Mouse (Mus musculus) ES-Bruce4 (cell line): ENCODE measurements around the gene Fam19a2. TPM values are rescaled to one million over a fixed set of nuclear protein-coding genes. Genes with fewer than 3 reads are reported as not detected.

Experiments
- H3K27ac ChIP-seq: 2 replicates; pipeline ENCODE4 v1.5.1; 2012; ENCODE audit warnings: low read length, inconsistent platforms; ENCODE audit not compliant: insufficient read depth
- H3K27me3 ChIP-seq: 2 replicates; pipeline ENCODE4 v1.6.1; 2012; ENCODE audit warnings: mild to moderate bottlenecking, low read length, inconsistent platforms; ENCODE audit not compliant: control insufficient read depth, poor library complexity, insufficient read depth, severe bottlenecking
- H3K36me3 ChIP-seq: 2 replicates; pipeline ENCODE4 v1.6.1; 2012; ENCODE audit warnings: inconsistent platforms, mild to moderate bottlenecking, low read length, moderate library complexity; ENCODE audit not compliant: control insufficient read depth, poor library complexity, insufficient read depth, severe bottlenecking
- H3K4me1 ChIP-seq: one replicate; pipeline ENCODE4 v1.8.1; 2011; ENCODE audit warnings: low read length; ENCODE audit not compliant: control insufficient read depth, insufficient read depth
- H3K4me3 ChIP-seq: 2 replicates; pipeline ENCODE4 v1.5.1; 2011; ENCODE audit warnings: low read depth, mild to moderate bottlenecking, low read length
- H3K9ac ChIP-seq: 2 replicates; pipeline ENCODE4 v1.6.1; 2012; ENCODE audit warnings: low read depth, mild to moderate bottlenecking, inconsistent platforms; ENCODE audit not compliant: poor library complexity, severe bottlenecking
- H3K9me3 ChIP-seq: replicated peaks from 2 replicates; pipeline ENCODE4 v1.6.1; 2012; ENCODE audit warnings: mild to moderate bottlenecking, low read length, inconsistent platforms; ENCODE audit not compliant: control insufficient read depth, poor library complexity, insufficient read depth, severe bottlenecking
- CTCF ChIP-seq: IDR thresholded peaks from one replicate; pipeline ENCODE4 v1.8.1; 2011; ENCODE audit warnings: low read depth, low read length
- EP300 ChIP-seq: IDR thresholded peaks from 2 replicates; pipeline ENCODE4 v1.6.1; 2011; ENCODE audit warnings: low read depth, low read length; ENCODE audit not compliant: insufficient read depth
- POLR2A ChIP-seq: IDR thresholded peaks from one replicate; pipeline ENCODE4 v1.8.1; 2011; ENCODE audit warnings: low read length; ENCODE audit not compliant: insufficient read depth
- polyA plus RNA-seq: library from polyadenylated mRNA; stranded (reverse); fragments of >200 nt; gene quantifications from 2 replicates; pipeline ENCODE4 v1.2.4, GENCODE M21; 2011; ENCODE audit warnings: low read depth; ENCODE audit not compliant: missing spikeins, insufficient read depth, insufficient read length

The Fam19a2 gene
- polyA plus RNA-seq, 1 experiment, result not detected

- Histone ChIP-seq H3K36me3 (no peaks in the 10 kb centered on the region), H3K27me3 (no peaks in the 10 kb centered on the region), H3K4me1 (no peaks in the 10 kb centered on the region), H3K9ac (no peak overlapping the region), H3K4me3 (no peak overlapping the region), H3K27ac (no peak overlapping the region), H3K9me3 (no peaks in the 10 kb centered on the region)
- no peak for TF ChIP-seq CTCF
- TF ChIP-seq POLR2A, result no peak
These were observed 262.3 kb downstream of the Fam19a2 start for GRCm38 (mm10) chr10:123526059-123526458.

- no peaks in the 10 kb centered on the region for H3K9me3 ChIP-seq
- no peak overlapping the region for H3K9ac ChIP-seq
- no peaks in the 10 kb centered on the region for H3K27me3 ChIP-seq
- no peak overlapping the region for H3K27ac ChIP-seq
- TF ChIP-seq CTCF (no peak), POLR2A (no peak), EP300 (no peak)
- no peaks in the 10 kb centered on the region for H3K4me1 ChIP-seq
- no peak overlapping the region for H3K4me3 ChIP-seq
- H3K36me3 ChIP-seq, result no peaks in the 10 kb centered on the region
These were observed 272.3 kb downstream of the Fam19a2 start for GRCm38 (mm10) chr10:123536143-123536542.

- H3K27ac ChIP-seq, result no peak overlapping the region
- no peaks in the 10 kb centered on the region for H3K36me3 ChIP-seq
- H3K9me3 ChIP-seq, result no peaks in the 10 kb centered on the region
- TF ChIP-seq CTCF (no peak), POLR2A (no peak), EP300 (no peak)
- H3K27me3 ChIP-seq, result no peaks in the 10 kb centered on the region
- no peak overlapping the region for H3K9ac ChIP-seq
- H3K4me3 ChIP-seq, result no peak overlapping the region
- no peaks in the 10 kb centered on the region for H3K4me1 ChIP-seq
These were observed 284.6 kb downstream of the Fam19a2 start for GRCm38 (mm10) chr10:123548391-123548790.

- Histone ChIP-seq H3K4me3 (no peak overlapping the region), H3K4me1 (no peaks in the 10 kb centered on the region), H3K27me3 (no peaks in the 10 kb centered on the region; the same call in 1 of the 2 replicates), H3K27ac (no peak overlapping the region), H3K36me3 (no peaks in the 10 kb centered on the region), H3K9me3 (no peaks in the 10 kb centered on the region), H3K9ac (no peak overlapping the region)
- TF ChIP-seq POLR2A, result no peak
- no peak for TF ChIP-seq EP300
- no peak for TF ChIP-seq CTCF
These were observed 303.9 kb downstream of the Fam19a2 start for GRCm38 (mm10) chr10:123567677-123568076.

GRCm38 (mm10) chr10:123570616-123571188 lies 306.9 kb downstream of the Fam19a2 start:
- H3K4me1 ChIP-seq, result no peaks in the 10 kb centered on the region
- no peak overlapping the region for H3K4me3 ChIP-seq
- no peak overlapping the region for H3K27ac ChIP-seq
- no peaks in the 10 kb centered on the region for H3K36me3 ChIP-seq
- H3K9me3 ChIP-seq, result no peaks in the 10 kb centered on the region
- TF ChIP-seq CTCF (no peak), EP300 (no peak), POLR2A (no peak)
- no peak overlapping the region for H3K9ac ChIP-seq
- H3K27me3 ChIP-seq, result no peaks in the 10 kb centered on the region; the same call in 1 of the 2 replicates

GRCm38 (mm10) chr10:123572342-123573070 lies 308.7 kb downstream of the Fam19a2 start:
- no peak overlapping the region for H3K27ac ChIP-seq
- H3K27me3 ChIP-seq, result no peaks in the 10 kb centered on the region; the same call in 1 of the 2 replicates
- no peak for TF ChIP-seq EP300
- H3K36me3 ChIP-seq, result no peaks in the 10 kb centered on the region
- H3K4me3 ChIP-seq, result no peak overlapping the region
- H3K4me1 ChIP-seq, result no peaks in the 10 kb centered on the region
- H3K9ac ChIP-seq, result no peak overlapping the region
- no peaks in the 10 kb centered on the region for H3K9me3 ChIP-seq
